Mouse (Mus musculus): ENCODE measurements around the gene Spats2l. TPM values are rescaled to one million over a fixed set of nuclear protein-coding genes. Genes with fewer than 3 reads are reported as not detected.

Gene Spats2l
- polyA plus RNA-seq (2012; rRNA removed): 18.9 and 23.2 TPM in 2 replicates

DNA sequence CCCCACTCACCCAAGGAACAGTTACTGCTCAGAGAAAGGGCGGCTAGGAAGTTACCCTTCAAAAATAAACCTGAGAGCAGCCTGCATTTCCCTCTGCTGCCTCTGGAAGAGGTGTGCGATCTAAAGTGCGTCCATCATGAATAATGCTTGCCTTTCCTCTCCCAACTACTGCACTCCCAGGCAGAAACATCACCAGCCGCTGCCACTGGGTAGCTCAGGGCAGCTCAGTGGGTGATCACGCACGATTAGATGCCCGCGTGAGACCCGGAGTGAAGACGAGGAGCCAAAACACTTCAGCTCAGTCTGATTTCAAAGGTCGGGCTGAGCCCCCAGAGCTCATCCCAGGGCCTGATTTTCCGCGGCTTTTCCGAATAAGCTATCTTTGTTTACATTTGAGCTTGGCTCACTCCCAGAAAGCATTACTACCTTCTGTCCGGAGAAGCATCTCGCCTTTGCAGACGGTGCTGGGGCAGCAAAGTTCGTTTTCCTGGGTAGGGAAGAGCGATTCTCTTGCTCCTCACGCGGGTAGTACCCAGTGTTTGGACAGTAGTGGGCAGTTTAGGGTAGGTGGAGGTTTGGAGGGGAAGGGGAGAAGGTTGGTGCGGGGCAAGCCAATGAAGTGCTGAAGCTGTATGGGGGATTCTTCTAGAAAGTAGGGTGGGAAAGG lies at the start of gene Spats2l:
Spats2l (plus strand) TSS at position 162 of the 667 bp plus-strand sequence.
- DNase-seq (ENCODE audit: extremely low spot score in 1 of 2, low spot score in 1 of 2): peak in 1 of 2 experiments; percentile 50

DNA sequence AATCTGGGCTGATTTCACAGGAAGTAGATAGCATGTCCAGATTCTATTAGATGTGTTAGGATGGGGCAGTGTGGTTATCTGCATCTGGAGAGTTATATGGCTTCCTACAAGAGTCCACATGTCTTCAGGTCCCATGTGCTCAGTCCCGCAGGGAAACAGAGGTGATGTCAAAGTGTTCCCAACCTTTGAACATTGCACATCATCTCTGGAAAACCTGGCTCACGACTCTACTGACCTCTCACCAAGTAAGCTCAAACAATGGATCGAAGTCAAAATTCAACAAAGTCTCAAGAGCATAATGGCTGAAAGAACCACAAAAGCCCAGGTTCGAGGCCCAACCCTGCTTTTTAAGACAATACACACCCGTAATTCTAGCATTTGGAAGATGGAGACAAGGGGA lies 48.7 kb upstream of the Spats2l start:
- DNase-seq (ENCODE audit: extremely low spot score in 1 of 2, low spot score in 1 of 2): no peak

DNA sequence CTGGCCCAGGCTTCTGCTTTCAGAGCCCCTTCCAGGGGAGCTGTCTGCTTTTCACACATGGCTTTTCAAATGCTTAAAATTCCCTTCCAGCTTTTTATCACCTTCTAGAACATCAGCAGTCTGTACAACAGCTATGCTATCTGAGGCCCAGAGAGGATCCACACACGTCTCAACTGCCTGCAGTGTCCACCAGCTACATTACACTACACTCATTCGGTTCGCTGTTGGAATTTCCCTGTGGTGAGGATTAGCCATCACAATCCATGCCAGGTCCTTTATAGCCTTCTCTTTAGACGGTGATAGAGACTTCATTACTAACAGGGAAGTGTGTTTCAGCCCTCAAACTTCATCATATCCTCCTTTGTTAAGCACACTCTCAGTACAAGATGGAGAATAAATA lies 38.1 kb upstream of the Spats2l start:
- no peak for DNase-seq (ENCODE audit: extremely low spot score in 1 of 2, low spot score in 1 of 2)

DNA sequence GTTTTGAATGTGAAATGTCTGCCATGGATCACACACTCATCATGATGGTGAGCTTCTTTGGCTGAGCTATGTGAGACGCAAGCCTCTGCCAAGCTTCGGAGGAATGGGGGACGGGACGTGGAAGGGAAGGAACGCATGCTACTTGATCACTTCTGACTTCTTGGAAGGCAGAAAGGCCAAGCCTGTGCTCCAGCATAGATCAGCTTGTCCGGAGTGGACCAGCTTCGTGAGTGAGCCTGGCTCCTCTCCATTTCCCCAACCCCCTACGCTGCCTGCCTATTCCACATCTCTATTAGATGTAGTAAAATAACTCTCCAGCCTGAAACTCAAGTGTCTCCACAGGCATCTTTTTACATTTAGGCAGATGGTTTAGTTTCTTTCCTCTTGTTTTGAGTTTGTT lies 32.2 kb upstream of the Spats2l start:
- DNase-seq (ENCODE audit: extremely low spot score in 1 of 2, low spot score in 1 of 2): no peak

DNA sequence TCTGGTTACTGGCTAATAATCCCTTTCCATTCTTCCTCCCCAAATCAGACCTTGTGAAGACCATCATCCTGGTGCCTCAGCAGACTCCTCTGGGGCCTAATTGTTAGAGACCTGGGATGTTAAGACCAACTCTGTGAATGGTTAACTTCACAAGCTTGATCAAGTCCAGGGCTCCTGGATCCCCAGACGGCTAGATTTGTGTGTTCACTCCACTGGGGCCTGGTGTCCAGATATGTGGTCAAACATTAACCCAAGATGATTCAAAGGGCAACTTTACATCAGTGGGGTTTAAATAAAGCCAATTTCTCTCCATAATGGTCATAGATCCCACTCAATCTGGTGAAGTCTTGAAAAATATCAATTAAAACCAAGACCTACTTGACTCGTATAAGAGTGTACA lies 31.7 kb upstream of the Spats2l start:
- DNase-seq (ENCODE audit: extremely low spot score in 1 of 2, low spot score in 1 of 2): no peak

GRCm38 (mm10) chr1:57751781-57752180 lies 22.2 kb upstream of the Spats2l start:
- DNase-seq (ENCODE audit: extremely low spot score in 1 of 2, low spot score in 1 of 2): peak in 1 of 2 experiments; percentile 12

DNA sequence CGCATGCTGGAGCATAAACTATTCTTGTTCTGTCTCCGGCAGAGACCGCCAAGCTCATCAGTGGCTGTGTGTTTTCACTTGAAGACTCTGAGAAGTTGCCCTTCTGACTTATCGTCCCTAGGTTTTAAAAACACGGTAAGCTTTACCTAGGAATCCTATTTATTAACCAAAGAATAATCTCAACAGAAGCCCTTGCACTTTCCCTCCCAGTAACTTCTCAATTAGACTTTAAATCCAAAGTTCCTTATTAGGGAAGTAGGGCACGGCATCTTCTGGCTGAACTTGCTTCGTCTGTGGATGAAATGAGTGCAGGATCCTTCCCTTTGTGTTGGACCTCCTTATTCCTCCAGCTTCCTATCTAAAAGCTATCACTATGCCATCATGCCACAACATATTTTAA lies 7.6 kb upstream of the Spats2l start:
- DNase-seq (ENCODE audit: extremely low spot score in 1 of 2, low spot score in 1 of 2): no peak

GRCm38 (mm10) chr1:57773326-57773725 lies 636 bp upstream of the Spats2l start:
- DNase-seq (ENCODE audit: extremely low spot score in 1 of 2, low spot score in 1 of 2): no peak

GRCm38 (mm10) chr1:57774668-57775495 lies 920 bp downstream of the Spats2l start:
- DNase-seq (ENCODE audit: extremely low spot score in 1 of 2, low spot score in 1 of 2): peak in 1 of 2 experiments; percentile 48

- DNase-seq (ENCODE audit: extremely low spot score in 1 of 2, low spot score in 1 of 2): peak in 1 of 2 experiments; percentile 18
These were observed 1.5 kb downstream of the Spats2l start for GRCm38 (mm10) chr1:57775496-57775790.

DNA sequence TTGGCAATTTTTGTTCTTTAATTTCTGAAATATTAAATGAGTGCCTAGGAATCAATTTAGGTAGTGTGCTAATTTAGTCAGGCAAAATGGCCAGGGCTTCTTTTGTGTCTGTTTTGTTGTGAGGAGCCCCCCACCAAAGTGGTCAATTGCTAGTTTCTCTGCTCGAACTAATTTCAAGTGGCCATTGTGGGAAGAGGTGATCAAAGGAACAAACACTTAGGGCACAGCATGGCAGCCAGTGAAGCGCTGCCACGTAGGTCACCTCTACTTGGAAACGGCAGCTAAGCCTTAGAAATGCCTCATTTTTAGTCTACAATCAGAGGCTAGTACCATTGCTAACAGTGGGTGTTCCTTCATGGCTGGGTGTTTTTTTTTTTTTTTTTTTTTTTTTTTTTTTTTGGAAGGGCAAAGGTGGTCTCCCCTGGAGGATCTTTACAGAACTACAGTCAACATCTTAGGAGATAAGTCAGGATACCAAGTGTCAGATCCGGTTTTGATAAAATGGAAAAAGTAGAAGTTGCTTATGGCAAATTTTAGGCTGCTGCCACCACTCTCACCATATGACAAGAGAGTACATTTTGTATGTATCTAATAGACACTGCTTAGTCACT lies 2.8 kb downstream of the Spats2l start:
- no peak for DNase-seq (ENCODE audit: extremely low spot score in 1 of 2, low spot score in 1 of 2)

DNA sequence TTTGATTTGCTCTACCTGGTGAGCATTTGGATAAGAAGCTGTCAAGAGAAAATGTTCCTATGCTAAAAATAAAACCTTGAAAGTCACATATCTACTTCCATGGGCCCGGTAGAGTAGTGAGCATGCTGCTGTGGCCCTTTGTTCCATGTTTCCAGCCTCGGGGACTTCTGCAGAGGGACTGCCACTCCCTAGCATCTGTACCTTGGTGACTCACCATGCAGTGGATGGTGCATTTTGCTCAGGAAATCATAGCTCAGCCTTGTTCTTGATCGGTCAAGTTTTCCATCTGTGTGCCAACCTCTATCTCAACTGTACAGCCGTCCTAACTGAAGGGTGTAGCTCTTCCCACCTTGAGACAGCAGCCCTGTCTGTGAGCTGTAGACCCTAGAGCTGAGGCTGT lies 10.3 kb downstream of the Spats2l start:
- DNase-seq (ENCODE audit: extremely low spot score in 1 of 2, low spot score in 1 of 2): no peak

DNA sequence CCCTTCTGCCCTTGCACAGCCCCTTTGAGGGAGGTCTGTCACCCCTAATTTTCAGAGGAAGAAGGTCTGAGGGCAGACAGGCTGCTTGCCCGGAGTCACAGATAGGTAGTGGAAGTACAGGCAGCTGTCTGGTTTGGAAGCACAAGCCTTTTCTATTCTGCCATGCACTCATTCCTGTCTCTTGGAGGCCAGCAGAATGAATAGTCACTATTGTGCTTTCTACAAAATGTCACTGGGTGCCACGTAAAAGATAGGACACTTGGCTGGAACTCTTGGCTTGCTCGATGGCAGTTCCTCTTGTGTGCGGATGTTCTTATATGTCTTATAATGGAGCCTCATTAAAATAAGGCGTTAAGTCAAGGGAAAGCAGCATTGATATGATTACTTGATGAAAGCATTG lies 15.9 kb downstream of the Spats2l start:
- no peak for DNase-seq (ENCODE audit: extremely low spot score in 1 of 2, low spot score in 1 of 2)

DNA sequence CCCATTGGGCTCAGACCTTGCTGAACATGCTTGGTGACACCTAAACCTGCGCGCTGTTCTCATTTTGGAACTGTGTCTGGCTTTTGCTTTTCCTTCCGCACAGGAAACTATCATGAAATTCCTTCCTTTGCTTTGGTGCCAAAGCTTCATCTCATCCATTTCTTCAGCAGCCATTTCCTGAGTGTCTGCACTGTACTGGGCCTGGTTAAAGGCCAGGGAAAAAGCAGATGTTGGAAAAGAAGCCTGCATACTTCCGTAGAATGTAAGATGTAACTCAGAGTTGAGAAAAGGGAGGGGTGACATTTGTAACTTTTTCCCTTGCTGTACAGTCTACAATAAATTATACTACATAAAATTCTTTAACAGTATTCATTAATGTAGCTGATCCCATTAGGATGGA lies 18.2 kb downstream of the Spats2l start:
- DNase-seq (ENCODE audit: extremely low spot score in 1 of 2, low spot score in 1 of 2): no peak

- DNase-seq (ENCODE audit: extremely low spot score in 1 of 2, low spot score in 1 of 2): no peak
These were observed 21.9 kb downstream of the Spats2l start for GRCm38 (mm10) chr1:57795838-57796237.

GRCm38 (mm10) chr1:57799398-57799797 lies 25.4 kb downstream of the Spats2l start:
- DNase-seq (ENCODE audit: extremely low spot score in 1 of 2, low spot score in 1 of 2): no peak

GRCm38 (mm10) chr1:57800846-57801245 lies 26.9 kb downstream of the Spats2l start:
- DNase-seq (ENCODE audit: extremely low spot score in 1 of 2, low spot score in 1 of 2): no peak

DNA sequence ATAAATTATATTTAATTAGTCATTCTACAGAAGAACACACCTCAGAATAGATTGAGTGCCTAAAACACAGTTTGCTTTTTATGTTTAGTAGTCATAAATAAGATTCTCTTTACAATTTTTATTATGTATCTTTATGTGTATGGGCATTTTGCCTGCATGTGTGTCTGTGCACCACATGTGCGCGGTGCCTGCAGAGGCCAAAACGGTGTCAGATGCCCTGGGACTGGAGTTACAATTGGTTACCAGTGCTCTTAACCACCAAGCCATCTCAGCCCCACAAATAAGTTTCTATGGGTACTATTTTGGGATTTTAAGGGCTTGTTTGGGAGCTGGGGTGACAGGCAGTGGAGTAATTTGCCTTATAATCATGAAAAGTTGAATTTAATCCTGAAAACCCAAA lies 32.2 kb downstream of the Spats2l start:
- no peak for DNase-seq (ENCODE audit: extremely low spot score in 1 of 2, low spot score in 1 of 2)

GRCm38 (mm10) chr1:57807882-57808281 lies 33.9 kb downstream of the Spats2l start:
- no peak for DNase-seq (ENCODE audit: extremely low spot score in 1 of 2, low spot score in 1 of 2)

GRCm38 (mm10) chr1:57810221-57810620 lies 36.3 kb downstream of the Spats2l start:
- no peak for DNase-seq (ENCODE audit: extremely low spot score in 1 of 2, low spot score in 1 of 2)

DNA sequence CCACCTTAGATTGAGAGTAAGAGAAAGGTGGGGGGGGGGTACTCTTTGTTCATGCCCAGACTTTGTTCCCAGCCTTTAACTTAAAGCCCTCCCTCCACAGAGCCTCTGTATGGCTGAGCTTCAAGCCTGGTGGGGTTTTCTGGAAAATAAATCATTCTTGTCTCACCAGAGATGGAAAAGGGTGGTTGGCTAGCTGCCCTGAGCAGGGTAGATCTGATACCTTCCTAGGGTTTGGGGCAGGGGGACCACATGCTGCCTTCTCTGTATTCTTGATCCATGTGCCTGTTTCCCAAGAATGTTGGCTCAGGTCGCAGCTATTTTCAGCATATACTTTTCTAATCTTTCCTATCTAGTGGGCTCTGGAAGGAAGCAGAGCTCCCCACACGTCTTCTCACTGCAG lies 43.1 kb downstream of the Spats2l start:
- DNase-seq (ENCODE audit: extremely low spot score in 1 of 2, low spot score in 1 of 2): no peak
